Mouse (Mus musculus): ENCODE measurements at regions not wholly inside any gene's neighbourhood (a gene's known extent, or its start where the extent isn't known, plus 50 kb on each side); places are given as distances from the start of the nearest gene placed in this dataset.

DNA sequence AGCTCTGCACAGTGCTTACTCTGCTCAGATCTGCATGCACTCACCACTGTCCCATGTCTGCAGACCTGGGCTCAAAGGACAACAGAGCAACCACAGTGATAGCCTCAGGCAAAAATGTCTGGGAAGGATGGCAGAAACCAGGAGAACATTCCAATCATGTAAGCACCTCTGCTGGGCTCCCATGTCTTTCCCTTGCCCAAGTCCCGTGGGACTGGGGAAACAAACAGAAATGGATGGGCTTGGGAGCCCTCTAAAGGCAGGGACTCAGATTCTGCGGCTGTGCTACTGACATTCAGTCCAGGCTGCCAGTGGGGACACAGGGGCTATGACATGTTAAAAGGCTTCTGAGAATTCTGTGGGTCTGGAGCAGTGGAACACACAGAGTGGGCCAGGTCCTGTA is 128.8 kb upstream of the Dock1 start:
- DNase-seq = no peak

DNA sequence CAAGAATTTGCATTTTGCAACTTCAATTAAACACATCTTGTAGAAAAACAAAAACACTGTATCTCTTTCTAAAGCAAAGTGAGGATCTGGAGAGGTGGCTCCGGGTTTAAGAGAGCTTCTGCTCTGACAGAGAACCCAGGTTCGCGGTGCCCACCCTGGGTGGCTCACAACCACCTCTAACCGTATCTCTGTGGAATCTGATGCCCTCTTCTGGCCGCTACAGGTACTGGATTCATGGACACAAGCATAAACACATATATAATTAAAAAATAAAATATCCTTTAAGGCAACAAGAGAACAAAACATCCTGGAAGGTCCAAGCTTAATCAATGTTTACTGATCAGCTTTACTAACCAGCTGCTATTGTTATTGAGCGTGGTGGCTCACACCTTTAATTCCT is 124.3 kb upstream of the Dock1 start:
- DNase-seq = peak; percentile 21

DNA sequence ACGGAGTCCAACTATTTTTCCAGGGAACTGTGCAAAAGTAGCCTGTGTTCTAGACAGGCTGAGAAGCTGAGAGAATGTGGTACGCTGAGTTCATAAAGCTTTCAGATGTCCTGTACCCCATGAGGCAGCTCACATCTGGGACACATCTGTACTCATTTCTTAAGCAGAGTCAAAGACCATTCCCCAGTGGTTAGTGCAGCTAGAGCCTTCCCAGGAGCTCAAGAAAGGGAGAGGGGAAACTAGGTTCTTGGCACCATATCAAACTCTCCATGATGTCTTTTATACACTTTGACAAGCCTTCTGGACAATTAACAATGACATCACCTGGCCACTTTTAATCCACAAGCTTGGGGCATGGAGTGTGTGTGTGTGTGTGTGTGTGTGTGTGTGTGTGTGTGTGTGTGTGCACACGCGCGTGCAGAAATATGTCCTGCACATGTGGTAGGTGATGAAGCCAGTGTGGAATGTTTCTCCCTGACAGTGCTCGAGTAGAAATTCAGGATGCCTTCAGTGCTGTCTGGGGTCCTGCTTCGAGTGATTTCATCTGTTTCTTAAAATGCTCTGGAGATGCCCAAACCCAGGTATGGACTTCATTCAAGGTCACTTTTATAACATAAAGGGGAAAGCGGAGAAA is 121.1 kb upstream of the Dock1 start:
- DNase-seq = no peak

DNA sequence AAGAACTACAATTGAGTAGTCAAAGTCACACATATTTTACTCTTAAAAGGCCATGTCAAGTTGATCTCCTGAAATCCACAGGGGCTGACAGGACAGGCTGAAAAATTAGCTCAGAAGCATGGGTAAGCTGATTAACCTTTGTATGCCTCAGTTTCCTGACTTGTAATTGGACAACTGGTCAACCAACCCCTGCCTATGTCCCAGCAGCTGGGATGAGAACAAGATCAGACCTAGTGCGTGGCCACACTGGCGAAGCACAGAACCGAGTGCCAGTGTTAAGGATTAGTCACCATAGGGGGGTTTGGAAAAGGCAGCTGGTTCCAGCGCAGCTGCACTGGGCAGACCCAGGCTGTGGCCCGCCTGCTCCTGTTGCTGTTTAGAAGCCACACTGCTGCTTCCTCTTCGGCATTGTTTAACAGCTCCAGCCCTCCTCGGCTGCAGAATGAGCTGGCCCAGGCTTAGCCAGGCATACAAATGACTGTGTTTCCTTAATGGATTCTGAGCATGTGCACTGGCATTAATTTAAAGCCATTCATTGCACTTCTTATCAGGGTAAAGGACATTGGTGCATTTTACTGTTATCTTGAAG is 120.1 kb upstream of the Dock1 start:
- no peak for DNase-seq

DNA sequence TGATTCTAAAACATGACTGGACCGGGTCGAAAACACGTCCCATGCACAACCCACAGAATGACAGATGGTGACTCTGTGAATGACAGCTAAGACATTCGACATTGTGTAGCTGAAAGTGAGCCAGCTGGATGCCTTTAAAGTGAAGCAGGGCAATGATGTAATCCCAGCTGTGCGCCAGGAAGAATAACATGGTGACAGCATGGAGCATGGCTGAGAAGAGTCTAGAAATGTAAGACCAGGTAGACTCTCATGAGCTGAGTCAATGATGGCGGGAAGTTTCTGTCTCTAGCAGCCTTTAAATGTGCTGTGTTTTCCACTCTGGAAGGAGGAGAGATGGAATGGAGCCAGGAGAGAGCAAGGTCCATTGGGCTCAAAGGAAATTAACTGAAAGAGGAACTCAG is 118.4 kb upstream of the Dock1 start:
- DNase-seq = no peak

DNA sequence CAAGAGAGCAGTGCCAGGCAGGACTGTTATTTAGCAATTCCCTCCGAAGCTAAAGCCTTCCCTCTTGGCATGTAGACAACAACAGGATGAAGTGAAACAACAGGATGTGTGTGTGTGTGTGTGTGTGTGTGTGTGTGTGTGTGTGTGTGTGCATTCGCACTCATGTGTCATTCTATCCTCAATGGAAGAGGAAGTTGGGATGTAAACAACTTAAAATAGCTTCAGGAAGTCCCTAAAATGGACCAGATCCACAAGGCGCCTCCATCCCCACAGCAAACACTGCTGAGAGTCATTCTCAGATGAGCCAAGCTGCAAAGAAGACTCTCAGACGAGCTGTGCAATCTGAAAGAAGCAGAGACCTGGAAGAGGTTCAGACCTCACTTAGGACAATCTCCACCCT is 114.4 kb upstream of the Dock1 start:
- no peak for DNase-seq

DNA sequence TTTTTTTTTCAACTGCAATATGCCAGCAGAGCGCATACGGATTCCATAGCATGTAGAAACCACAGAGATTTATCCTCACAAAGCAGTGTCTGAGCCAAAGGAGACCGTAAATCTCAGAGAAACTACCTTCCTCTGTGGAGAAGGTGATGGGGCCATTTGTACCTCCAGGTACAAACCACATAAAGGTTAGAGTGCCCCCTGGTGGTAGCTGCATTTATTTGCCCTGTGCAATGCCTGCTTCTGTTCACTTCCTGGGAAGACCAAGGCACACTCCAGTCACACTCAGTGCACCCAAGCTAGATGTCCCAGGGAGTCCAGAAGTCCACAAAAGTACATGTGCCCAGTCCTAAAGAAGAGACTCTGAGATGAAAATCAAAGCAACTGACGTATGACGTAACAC is 104.1 kb upstream of the Dock1 start:
- peak; percentile 72 for DNase-seq

DNA sequence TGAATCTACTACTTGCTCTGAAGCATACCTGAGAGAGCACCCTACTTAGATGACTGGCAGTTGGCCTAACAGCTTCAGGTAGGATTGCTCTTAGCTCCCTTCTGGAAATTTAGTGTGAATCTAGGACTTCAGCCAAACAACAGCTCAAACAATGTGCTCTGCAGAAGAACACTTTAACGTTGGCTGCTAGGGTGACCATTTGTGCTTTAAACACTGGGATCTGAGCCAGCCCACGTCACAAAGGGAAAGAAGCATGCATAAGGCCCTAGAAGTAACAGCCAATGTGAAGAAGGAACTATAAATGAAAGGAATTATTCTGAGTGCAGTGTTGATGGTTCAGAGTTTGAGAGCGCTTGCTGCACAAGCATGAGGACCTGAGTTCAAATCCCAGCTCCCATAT is 101.2 kb upstream of the Dock1 start:
- no peak for DNase-seq

DNA sequence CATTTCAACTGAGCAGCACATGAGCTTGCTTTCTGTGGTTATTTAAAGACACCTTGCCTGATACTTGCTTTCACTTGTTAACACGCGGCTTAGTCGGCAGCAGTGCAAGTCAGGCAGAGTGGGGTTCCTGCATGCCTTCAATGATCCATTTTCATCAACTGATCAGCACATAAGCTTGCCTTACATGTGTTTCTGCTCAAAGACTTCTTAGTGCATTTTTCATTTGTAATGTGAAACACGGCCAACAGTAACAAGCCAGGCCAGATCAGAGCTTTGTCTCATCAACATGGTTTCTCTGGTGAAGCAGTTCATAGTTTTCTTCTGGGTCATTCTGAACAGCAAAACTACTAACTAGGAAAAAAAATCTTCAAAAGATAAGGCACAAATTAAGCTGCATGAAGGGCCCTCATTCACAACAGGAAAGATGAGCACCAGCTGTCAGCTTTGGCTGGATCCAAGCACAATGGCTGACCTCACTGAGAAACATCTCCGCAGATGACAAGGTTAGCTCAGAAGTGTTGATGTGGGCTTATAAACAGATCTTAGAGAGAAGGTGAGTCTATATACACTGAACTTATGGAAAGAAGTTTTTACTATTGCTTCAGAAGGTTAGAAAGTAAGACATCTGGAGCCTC is 100.2 kb upstream of the Dock1 start:
- DNase-seq = no peak

DNA sequence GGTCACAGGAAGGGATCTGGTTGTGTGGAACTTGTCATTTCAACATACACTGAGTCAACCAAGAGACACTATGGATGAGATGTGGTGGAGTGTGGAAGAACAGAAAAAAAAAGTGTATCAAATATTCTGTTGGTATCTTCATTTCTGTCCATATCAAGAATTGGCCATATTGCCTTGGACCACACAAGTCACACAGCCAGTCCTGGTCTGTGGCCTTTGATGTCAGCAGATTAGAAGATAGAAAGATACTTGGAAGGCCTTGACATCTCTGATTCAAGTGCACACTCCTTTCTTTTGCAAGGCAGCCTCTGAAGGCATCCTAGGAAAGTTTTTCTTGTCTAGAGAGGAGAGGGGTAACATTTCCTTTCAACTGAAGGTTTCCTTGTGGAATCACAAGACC is 88.7 kb upstream of the Dock1 start:
- no peak for DNase-seq

DNA sequence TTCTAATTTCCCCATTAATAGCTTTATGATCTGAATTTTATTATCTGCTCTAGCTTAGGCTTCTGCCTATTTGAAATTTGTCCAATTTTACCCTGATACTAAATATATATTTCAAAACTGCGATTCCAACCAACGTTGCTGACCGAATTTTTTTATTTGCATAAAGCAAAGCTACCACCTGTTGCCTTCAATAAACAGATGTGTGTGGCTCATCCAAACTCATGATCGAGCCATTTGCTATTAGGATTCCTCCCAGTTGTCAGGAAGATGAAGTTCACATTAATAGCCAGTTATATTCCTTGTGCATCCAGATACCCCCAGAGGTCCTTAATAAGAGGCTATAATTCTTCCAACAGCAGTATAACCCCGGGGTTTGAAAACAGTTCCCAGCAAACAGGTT is 85.0 kb upstream of the Dock1 start:
- DNase-seq = no peak

DNA sequence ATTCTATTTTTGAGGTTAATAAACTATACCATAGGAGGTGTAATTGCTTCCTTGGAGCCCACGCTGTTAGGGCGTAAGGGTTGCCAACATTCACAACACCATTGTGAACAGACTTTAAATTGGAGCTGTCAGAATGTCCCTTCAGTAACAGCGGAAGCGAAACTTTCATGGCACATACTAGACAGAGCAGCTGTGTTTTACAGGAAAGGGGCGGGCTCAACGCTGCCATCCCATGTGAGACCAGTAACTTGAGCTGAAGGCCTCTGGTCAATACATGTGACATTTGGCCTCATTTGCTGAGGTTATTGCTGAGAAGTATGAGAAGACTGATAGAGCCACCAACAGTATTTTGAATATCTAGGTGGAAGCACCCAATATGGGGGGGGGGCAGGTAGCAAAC is 83.5 kb upstream of the Dock1 start:
- DNase-seq = no peak

DNA sequence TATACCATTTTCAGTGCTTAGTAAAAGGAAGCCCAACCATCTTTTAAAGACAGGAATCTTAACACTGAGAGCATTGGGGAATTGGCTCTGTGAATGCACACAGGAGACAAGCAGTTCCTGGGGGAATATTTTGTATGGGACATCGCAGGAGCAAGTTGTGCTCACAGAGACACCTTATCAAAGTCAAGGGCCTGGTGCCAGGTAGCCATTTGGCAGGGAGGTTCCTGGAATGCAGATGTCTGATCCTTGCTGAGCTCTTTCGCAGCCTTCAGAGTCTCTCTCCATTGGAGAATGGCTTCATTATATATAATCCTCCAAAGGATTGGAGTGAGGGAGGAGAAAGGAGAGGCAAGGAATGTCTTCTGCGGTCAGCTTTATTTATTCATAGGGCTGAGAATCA is 62.6 kb upstream of the Dock1 start:
- DNase-seq = no peak

DNA sequence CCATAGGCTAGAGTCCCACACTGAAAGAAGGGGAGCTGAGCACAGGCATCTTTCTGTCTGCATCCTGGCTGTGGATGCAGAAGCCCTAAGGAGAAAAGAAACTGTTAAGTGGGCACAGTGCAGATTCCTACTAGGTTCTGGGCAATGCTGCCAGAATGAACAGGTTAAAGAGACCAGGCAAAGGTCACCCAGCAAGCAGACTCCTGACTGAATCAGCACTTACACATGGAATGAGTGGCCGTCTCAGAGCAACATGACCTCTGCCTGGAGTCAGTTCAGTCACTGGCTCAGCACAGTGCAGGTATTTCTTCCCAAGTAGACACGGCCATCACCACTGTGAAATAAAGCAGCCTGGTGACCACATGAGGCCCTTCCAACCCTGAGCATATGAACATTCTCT is 60.3 kb upstream of the Dock1 start:
- no peak for DNase-seq

DNA sequence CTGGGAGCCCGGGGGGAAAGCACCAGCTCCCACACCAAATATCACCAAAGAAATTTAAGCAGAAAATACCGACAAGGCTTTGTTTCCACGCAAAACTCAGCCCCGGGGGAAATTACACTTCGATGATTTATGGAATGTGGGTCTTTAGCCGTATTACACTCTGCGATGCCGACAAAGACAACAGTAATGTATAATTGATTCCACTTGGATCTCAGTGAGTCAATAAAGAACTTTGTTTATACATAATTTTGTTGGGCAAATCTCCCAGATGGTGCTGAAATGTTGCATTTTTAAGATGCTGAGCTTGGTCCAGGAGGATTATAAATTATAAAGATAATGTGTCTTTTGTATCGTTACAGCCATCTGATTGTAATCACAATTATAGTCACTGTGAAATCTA is 59.1 kb upstream of the Dock1 start:
- DNase-seq = no peak

DNA sequence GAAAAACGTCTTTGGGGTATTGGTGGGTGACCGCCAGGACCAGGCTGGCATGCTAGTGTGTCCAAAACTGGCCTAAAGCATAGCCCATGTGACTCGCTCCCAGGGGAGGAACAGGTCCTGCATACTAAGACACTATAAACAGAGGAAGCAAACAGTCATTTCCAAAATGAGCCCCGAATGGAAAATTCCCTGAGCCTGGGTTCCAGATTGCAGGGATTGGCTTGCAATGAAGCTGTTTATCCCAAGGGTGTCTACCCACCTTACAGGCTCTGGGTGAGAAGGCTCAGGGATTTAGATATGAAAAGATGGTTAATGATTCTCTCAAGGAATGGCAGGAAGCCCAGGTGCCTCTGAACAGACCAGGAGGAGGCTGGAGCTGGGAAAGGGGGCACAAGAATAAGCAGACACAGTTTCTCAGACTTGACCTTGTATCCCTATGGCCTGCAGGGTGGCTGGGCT is 58.2 kb upstream of the Dock1 start:
- DNase-seq = no peak

DNA sequence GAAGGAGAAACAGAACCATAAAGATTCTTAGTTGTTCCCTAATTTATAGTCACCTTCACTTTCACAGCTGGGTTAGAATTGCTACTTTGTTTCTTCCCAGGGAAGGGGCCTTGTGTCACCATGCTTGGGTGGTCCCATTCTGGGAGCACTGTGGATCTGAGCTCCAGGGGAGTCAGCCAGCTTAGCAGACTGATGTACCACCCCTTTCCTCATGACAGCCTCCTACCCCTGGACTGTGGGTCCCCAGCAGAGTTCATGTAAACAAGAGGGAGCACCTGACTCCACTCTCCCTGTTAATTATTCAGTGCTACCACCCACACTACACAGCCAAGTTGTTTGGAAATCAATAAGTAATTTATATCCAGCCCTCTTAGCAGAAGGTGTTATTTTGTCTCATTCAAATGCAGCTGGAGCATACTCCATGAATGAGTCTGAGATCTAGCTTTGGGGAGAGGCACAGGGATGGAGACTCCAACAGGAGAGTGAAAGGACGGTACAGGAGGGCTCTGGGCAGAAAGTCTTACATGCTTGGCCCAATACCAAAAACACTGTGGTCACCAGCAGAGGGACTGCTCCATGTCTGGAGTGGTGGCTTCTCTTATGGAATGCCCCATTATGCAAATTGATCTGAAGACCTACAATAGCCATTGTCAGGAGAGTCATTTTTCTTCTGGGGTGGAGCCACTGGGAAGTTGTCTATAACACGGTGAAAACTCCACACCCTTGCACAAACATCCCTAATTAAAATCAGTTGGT is 51.1 kb upstream of the Dock1 start:
- DNase-seq = no peak

DNA sequence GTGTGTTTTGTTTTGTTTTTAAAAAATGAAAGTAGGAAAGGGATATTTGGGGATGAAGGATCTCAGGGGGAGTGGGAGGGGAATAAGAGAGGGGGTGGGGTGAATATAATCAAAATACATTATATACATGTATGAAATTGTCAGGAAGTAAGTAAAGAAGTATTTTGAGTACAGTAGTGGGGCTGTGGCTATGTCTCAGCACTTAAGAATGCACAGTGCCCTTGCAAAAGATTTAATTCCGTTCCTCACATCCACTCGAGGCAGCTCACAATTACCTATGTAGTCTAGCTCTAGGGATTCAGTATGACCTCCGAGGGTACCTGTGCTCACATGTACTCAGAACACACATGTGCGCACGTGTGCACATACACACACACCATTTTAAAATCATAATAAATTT is 50.4 kb upstream of the Dock1 start:
- no peak for DNase-seq

All from thymus, postnatal 4 days (tissue).